Mouse (Mus musculus) cerebellum, adult 2 months (tissue): ENCODE data around the gene Nudt3.

Source experiments
- CTCF ChIP-seq: fragments of 200-500 bp; IDR thresholded peaks from 2 replicates; pipeline ENCODE4 v1.5.1; 2011; ENCODE audit warnings: low read depth, mild to moderate bottlenecking, control low read depth, low read length, moderate library complexity, borderline replicate concordance; ENCODE audit not compliant: insufficient read depth
- POLR2A ChIP-seq: fragments of 200-500 bp; IDR thresholded peaks from 2 replicates; pipeline ENCODE4 v1.6.1; 2011; ENCODE audit warnings: low read length, control low read depth, borderline replicate concordance; ENCODE audit not compliant: insufficient read depth

- no peak for TF ChIP-seq CTCF
- TF ChIP-seq POLR2A = no peak
Observed at GRCm38 (mm10) chr17:27621705-27622531, 1.4 kb downstream of the Nudt3 start.
